Mouse (Mus musculus): Measurements from ENCODE around the gene Eif4a3. TPM values are rescaled to one million over a fixed set of nuclear protein-coding genes. Genes with fewer than 3 reads are reported as not detected.
A peak's percentile ranks its signal among the peaks of the same experiment; 100 is the strongest.
"Not testable (repeated sequence)": the region's sequence is repeated elsewhere in the genome, so short reads cannot be mapped to it uniquely, and the experiment has no call there.

Gene Eif4a3
- total and polyA plus RNA-seq, 2 experiments from 2014 or later, result 157 to 212 TPM

GRCm38 (mm10) chr11:119273186-119273930 lies 26.5 kb downstream of the Eif4a3 start:
- Histone ChIP-seq H3K4me1 (ENCODE audit: control insufficient read depth, insufficient read depth) (no peaks in the 10 kb centered on the region), H3K9me3 (replicated peaks; ENCODE audit: control insufficient read depth, low read length) (no peaks in the 10 kb centered on the region), H3K27me3 (ENCODE audit: control insufficient read depth, insufficient read depth, low read length) (no peaks in the 10 kb centered on the region), H3K27ac (ENCODE audit: low read depth) (no peak overlapping the region), H3K9ac (replicated peaks; ENCODE audit: low read depth, low read length) (no peak overlapping the region), H3K36me3 (replicated peaks; ENCODE audit: control insufficient read depth, insufficient read depth, low read length) (peaks cover 57% of the 10 kb centered on the region), H3K4me3 (ENCODE audit: low read depth, low read length) (no peak overlapping the region), H3K4me2 (ENCODE audit: low read depth, low read length) (no peak overlapping the region)
- WGBS, result 82% methylated on average over 7 of the region's 8 CpGs
- DNase-seq (ENCODE audit: low spot score), result no peak
- TF ChIP-seq CTCF (IDR thresholded peaks at IDR 0.05; ENCODE audit: low read depth), result 0 out of 2 replicates have a peak, but pooled peaks have one; percentile 2
- no peak for TF ChIP-seq EP300 (IDR thresholded peaks at IDR 0.05; ENCODE audit: low read depth)
- ATAC-seq (ENCODE audit: insufficient read depth, low read depth), result peak; percentile 25; the same call in 1 of the 2 replicates

GRCm38 (mm10) chr11:119272492-119272891 lies 27.4 kb downstream of the Eif4a3 start:
- H3K27me3 ChIP-seq (ENCODE audit: control insufficient read depth, insufficient read depth, low read length); H3K9ac ChIP-seq (replicated peaks; ENCODE audit: low read depth, low read length); DNase-seq (ENCODE audit: low spot score); H3K9me3 ChIP-seq (replicated peaks; ENCODE audit: control insufficient read depth, low read length); H3K4me2 ChIP-seq (ENCODE audit: low read depth, low read length); H3K27ac ChIP-seq (ENCODE audit: low read depth); H3K4me1 ChIP-seq (ENCODE audit: control insufficient read depth, insufficient read depth); ATAC-seq (ENCODE audit: insufficient read depth, low read depth); H3K4me3 ChIP-seq (ENCODE audit: low read depth, low read length): not testable (repeated sequence)
- peaks cover 53% of the 10 kb centered on the region for H3K36me3 ChIP-seq (replicated peaks; ENCODE audit: control insufficient read depth, insufficient read depth, low read length)
- 71% methylated on average over 3 of the region's 3 CpGs for WGBS
- TF ChIP-seq CTCF (IDR thresholded peaks at IDR 0.05; ENCODE audit: low read depth), result peak; percentile 49

- H3K9me3 ChIP-seq (replicated peaks; ENCODE audit: control insufficient read depth, low read length), result no peaks in the 10 kb centered on the region
- no peaks in the 10 kb centered on the region for H3K27me3 ChIP-seq (ENCODE audit: control insufficient read depth, insufficient read depth, low read length)
- H3K36me3 ChIP-seq (replicated peaks; ENCODE audit: control insufficient read depth, insufficient read depth, low read length), result peaks cover 25% of the 10 kb centered on the region
- peak overlapping the region; percentile 89 for H3K4me2 ChIP-seq (ENCODE audit: low read depth, low read length)
- no peaks in the 10 kb centered on the region for H3K4me1 ChIP-seq (ENCODE audit: control insufficient read depth, insufficient read depth)
- peak overlapping the region; percentile 71; the same call in 1 of the 2 replicates for H3K9ac ChIP-seq (replicated peaks; ENCODE audit: low read depth, low read length)
- 83% methylated on average over 16 of the region's 16 CpGs for WGBS
- H3K27ac ChIP-seq (ENCODE audit: low read depth), result no peak overlapping the region
- ATAC-seq (ENCODE audit: insufficient read depth, low read depth), result no peak
- no peak for TF ChIP-seq EP300 (IDR thresholded peaks at IDR 0.05; ENCODE audit: low read depth)
- no peak for TF ChIP-seq CTCF (IDR thresholded peaks at IDR 0.05; ENCODE audit: low read depth)
- H3K4me3 ChIP-seq (ENCODE audit: low read depth, low read length), result peak overlapping the region; percentile 53
- DNase-seq (ENCODE audit: low spot score), result no peak
Measured at GRCm38 (mm10) chr11:119268557-119269195, 31.2 kb downstream of the Eif4a3 start.

- Histone ChIP-seq H3K9me3 (replicated peaks; ENCODE audit: control insufficient read depth, low read length) (no peaks in the 10 kb centered on the region), H3K27me3 (ENCODE audit: control insufficient read depth, insufficient read depth, low read length) (no peaks in the 10 kb centered on the region), H3K4me1 (ENCODE audit: control insufficient read depth, insufficient read depth) (no peaks in the 10 kb centered on the region), H3K27ac (ENCODE audit: low read depth) (no peak within 1 kb of the TSS; the same call in 1 of the 2 replicates), H3K4me2 (ENCODE audit: low read depth, low read length) (peak within 1 kb of the TSS; percentile 89), H3K36me3 (replicated peaks; ENCODE audit: control insufficient read depth, insufficient read depth, low read length) (peaks cover 17% of the 10 kb centered on the region), H3K9ac (replicated peaks; ENCODE audit: low read depth, low read length) (peak within 1 kb of the TSS; percentile 71), H3K4me3 (ENCODE audit: low read depth, low read length) (peak within 1 kb of the TSS; percentile 53)
- WGBS, result 3% methylated on average over 52 of the region's 52 CpGs
- TF ChIP-seq EP300 (IDR thresholded peaks at IDR 0.05; ENCODE audit: low read depth) (no peak), CTCF (IDR thresholded peaks at IDR 0.05; ENCODE audit: low read depth) (peak; percentile 99)
- ATAC-seq (ENCODE audit: insufficient read depth, low read depth) (peak; percentile 93), DNase-seq (ENCODE audit: low spot score) (peak; percentile 91)
Measured at GRCm38 (mm10) chr11:119267768-119268556, 31.9 kb downstream of the Eif4a3 start, which contains the start of gene Gaa. Gaa (plus strand) TSS chr11:119267887.

- H3K4me3 ChIP-seq (ENCODE audit: low read depth, low read length), result peak overlapping the region; percentile 53; the same call in 1 of the 2 replicates
- DNase-seq (ENCODE audit: low spot score) (no peak), ATAC-seq (ENCODE audit: insufficient read depth, low read depth) (0 out of 2 replicates have a peak, but pooled peaks have one; percentile 5)
- peak overlapping the region; percentile 89 for H3K4me2 ChIP-seq (ENCODE audit: low read depth, low read length)
- TF ChIP-seq EP300 (IDR thresholded peaks at IDR 0.05; ENCODE audit: low read depth) (no peak), CTCF (IDR thresholded peaks at IDR 0.05; ENCODE audit: low read depth) (no peak)
- 36% methylated on average over 6 of the region's 6 CpGs for WGBS
- H3K27me3 ChIP-seq (ENCODE audit: control insufficient read depth, insufficient read depth, low read length), result no peaks in the 10 kb centered on the region
- H3K9ac ChIP-seq (replicated peaks; ENCODE audit: low read depth, low read length), result no peak overlapping the region
- H3K36me3 ChIP-seq (replicated peaks; ENCODE audit: control insufficient read depth, insufficient read depth, low read length), result peaks cover 15% of the 10 kb centered on the region; the same call in 1 of the 2 replicates
- no peaks in the 10 kb centered on the region for H3K4me1 ChIP-seq (ENCODE audit: control insufficient read depth, insufficient read depth)
- no peaks in the 10 kb centered on the region for H3K9me3 ChIP-seq (replicated peaks; ENCODE audit: control insufficient read depth, low read length)
- no peak overlapping the region for H3K27ac ChIP-seq (ENCODE audit: low read depth)
Measured at GRCm38 (mm10) chr11:119267241-119267674, 32.6 kb downstream of the Eif4a3 start.
